Mouse (Mus musculus): ENCODE data around the gene Fam169b.

The Fam169b gene

DNA sequence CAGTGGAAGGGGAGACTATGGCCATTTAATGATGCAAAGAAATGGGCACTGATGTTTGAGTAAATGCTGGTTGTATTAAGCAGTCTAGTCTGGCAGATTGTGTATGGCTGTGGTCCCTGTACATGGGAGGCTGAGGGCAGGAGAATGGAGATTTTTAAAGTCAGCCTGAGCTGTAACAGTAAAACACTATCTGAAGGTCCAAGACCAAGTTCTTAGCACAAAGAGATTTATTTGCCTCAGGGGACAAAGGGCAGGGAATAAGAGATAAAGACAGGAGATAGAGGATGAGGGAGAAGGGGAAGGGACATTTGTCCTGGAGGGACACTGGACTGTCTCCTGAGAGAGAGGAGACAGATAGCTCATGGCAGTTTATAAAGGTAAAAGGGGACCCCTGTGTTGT lies at the start of gene Fam169b:
TSS of gene Fam169b (plus strand) at position 325 of the 400 bp plus-strand sequence.
- DNase-seq (ENCODE audit: low spot score in 2 of 2) = no peak

DNA sequence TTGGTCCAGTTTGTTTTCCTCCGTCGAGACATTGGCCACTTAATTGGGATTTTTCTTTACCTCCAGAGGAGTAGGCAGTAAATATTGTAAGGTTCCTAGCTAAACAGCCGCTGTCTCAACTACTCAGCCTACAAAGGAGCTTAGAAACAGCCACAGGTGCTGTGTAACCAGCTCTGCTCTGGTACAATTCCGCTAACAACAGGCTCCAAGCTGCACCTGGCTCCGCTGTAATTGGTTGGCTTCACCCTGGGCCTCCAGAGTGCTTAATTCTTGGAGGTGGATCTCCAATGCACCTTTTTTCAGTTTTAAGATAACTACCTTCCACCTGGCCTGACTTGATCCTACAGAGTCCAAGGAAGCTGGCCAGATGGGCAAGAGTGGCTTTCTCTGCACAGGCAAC lies 49.6 kb upstream of the Fam169b start:
- DNase-seq (ENCODE audit: low spot score in 2 of 2) = no peak

DNA sequence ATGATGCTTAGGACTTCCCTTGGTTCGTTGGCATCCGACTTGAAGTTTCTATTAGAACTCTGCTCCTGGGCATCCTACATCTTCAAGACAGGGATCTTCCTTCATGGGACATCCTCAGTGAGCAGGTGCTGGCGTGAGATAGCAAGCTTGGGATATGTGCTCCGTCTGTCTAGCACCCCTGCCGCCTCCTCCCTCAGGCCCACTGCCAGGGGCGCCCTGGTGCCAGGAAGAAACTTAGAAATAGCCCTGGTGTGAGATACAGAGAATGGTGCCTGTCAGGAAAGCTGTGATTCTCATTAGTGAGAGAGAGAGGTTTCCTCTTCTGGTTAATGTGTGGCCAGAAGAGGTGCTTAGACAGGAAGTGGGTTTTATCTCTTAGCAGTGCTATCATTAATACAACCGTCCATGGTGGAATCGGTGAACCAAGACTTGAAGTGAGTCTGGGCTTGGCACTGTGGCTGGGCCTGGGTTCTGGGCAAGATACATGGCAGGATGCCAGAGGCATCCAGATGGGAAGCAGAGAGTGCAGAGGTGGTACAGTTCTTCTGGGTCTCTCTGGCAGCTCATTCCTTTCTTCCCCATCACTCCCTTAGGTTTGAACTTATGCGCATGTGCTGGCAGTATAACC lies 48.1 kb upstream of the Fam169b start:
- peak in 1 of 2 experiments; percentile 38 for DNase-seq (ENCODE audit: low spot score in 2 of 2)

DNA sequence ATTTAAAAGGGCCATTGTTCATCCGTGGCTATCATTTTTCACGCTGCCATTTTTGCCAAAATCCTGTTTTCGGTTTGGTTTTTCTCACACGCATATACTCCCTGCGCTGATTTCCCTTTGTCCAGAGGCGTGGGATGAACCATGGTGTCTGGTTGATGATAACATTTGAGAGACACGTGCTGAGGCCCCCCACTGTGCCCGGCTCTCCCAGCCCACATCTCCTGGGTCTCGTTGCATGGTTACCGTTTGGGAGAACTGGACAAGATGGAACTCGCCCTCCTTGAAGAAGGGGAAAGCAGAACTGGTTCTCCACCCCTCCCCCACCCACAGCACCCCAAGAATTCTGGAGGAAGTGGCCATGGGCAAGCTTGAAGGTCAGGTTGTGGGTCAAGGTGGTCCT lies 46.6 kb upstream of the Fam169b start:
- no peak for DNase-seq (ENCODE audit: low spot score in 2 of 2)

DNA sequence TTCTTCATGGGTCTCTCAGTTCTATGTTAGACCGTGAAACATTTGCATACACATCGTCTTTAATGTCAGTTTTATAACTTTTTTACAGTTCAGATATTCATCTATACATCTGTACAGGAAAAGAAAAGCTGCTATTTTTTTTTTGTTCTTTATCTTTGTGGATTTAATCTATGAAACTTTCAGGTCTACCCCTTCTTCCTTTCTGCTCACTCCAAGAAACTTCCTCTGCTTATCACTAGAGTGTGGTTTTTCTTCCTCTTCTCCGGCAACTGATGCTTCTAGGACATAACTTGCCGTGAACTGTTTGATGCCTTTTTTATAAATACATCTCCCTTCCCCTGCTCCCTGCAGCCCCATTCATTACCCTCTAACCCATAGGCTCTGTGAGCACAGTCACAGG lies 46.0 kb upstream of the Fam169b start:
- DNase-seq (ENCODE audit: low spot score in 2 of 2) = no peak

DNA sequence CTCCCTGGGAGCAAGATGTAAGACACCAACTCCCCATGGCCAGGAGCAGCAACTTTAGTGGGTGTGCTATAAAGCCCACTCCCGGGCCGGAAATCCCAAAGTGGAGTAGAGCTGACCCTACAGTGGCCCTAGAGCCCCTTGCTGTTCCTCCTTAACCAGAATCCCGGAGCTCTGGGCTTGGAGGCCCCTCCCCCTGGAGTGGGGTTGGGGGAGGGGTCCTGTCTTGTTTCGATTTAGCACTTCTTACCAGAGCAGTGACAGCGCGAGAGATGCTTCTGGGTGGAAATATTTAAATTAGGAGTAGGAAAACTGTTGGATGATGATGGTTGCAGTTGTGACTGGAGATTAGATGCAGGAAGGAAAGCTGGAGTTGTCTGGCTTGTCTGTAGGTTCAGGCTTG lies 45.1 kb upstream of the Fam169b start:
- DNase-seq (ENCODE audit: low spot score in 2 of 2) = no peak

DNA sequence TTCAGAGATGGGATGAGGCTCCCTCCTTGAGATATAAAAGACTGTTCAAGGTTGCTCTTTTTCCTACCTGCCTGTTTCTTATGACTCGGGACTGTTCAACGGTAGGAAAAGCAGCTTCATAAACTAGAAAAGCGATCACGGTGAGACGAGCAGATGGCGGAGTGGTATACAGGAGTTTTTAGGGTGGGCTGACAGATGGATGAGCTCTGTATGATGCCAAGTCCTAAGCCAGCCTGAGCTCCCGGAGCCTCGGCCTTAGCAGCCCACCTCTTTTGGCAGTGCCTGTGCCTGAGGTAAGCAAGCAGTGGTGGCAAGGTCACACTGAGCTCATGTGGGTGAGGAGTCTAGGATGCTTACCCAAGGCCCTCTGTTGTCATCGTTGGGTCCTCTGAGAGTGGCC lies 42.8 kb upstream of the Fam169b start:
- DNase-seq (ENCODE audit: low spot score in 2 of 2) = no peak

DNA sequence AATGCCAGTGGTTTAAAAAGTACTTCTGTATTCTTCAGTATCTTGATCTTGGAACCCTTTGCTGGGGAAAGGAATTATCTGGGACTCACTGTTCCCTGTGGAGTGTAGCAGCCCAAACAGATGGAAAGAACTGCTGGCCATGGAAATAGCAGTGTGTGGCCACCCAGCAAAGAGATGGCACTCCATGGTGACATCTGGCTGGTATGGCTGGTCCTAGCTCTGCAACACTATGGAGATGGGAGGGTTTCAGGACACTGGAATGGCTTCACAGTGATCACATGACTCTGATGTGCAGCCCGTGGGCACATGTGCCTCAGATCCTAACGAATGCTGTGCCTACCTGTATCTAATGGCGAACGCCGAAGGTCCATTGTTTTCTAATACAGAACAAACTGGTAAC lies 41.1 kb upstream of the Fam169b start:
- no peak for DNase-seq (ENCODE audit: low spot score in 2 of 2)

DNA sequence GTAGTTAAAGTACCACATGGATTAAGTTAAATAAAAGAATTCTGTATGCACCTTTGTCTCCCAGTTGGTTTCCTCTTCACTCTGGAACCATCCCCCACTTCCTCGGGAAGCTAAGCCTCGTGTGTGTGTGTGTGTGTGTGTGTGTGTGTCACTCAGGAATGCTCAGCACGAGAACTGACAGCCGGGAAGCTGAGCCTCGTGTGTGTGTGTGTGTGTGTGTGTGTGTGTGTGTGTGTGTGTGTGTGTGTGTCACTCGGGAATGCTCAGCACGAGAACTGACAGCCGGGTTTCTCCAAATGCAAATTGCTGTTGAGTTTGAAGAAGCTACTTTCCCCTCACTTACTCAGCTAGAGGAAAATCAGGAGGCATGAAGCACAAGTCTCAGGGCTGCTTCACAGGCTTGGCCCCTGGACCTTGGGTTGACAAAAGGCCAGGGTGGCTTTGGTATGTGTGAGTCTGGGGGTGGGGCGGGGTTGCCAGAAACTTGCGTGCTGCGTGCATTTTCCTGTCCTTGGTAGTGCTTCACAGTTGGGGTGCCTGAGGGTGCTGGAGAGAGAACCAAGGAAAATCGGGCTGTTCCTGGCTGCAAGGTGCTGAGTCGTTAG lies 39.9 kb upstream of the Fam169b start:
- no peak for DNase-seq (ENCODE audit: low spot score in 2 of 2)

DNA sequence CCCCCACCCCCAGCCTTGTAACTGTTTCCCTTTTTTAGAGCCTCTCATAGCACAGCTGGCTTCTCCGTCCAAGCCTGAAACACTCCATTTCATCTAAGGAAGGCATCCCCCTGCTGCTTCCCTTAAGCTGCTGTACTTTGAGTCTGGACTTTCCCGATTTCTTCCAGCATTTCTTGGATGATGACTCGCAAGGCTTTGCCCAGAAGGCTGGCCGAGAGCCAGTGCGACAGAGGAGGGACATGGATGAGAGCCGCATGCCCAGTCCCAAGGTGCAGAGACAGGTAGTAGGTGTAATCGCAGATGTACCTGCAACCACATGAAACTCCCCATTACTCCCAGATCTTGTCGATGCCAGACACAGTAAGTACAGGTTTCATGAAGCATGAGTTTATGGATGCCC lies 36.8 kb upstream of the Fam169b start:
- DNase-seq (ENCODE audit: low spot score in 2 of 2) = no peak

DNA sequence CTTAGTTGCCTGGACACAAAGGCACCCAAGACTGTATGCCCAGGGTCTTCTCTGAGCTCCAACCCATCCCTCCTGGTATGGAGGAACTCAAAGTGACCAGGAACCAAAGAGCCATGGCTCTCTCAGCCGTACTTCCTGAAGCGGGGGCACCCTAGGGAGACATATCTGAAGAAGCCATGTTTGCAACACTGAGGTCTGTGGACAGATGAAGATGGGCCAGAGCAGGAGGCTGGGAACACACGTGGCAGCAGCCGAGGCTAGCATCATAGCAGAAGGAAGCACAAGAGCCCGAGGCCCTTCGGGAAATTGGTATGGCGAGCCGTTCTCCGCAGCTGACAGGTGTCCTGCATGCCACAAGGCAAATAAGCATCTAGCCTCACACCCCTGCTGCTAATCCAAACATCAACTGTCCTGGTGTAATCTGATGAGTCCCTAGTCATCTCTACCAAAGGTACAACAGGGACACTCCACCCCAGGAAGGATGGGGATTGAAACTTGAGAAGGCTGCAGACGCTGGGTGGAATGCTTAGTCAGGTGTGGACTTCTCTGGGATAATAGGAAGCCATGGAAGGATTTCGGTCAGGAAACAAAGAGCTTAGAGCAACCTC lies 34.3 kb upstream of the Fam169b start:
- DNase-seq (ENCODE audit: low spot score in 2 of 2) = no peak

DNA sequence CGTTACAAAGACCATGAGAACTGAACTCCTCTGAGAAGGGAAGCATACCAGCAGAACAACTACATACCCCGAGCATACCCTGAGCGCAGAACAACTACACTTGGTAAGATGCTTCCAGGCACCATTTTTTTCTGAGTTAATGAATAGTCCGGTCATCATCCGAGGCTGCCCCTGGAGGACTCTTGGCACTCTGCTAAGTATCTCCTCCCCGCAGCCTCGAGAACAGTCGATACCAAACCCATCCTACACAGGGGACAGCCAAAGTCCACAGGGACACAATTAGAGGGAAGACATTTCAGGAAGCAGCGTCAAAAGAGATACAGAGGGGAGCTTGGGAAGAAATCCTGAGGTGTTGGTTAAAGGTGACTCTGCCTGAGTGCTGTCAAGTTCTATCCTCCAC lies 32.4 kb upstream of the Fam169b start:
- no peak for DNase-seq (ENCODE audit: low spot score in 2 of 2)

DNA sequence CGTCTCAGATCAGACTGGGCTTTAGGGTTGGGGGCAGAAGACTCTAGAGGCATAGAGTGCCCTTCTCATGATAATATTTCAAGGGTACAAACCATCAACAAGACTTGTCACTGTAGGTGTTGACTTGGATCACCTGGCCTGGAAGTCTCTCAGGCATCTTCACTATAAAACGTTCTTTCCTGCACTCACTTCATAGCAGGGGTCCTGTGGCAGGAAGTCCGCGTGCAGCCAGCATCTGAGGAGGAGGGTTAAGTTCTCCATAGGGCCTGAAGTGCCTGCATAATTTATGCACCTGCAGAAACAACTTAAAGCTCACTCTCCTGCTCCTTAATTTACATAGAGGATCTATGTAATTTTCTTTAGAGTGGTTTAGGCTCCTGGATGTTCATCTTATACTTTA lies 28.0 kb upstream of the Fam169b start:
- no peak for DNase-seq (ENCODE audit: low spot score in 2 of 2)

DNA sequence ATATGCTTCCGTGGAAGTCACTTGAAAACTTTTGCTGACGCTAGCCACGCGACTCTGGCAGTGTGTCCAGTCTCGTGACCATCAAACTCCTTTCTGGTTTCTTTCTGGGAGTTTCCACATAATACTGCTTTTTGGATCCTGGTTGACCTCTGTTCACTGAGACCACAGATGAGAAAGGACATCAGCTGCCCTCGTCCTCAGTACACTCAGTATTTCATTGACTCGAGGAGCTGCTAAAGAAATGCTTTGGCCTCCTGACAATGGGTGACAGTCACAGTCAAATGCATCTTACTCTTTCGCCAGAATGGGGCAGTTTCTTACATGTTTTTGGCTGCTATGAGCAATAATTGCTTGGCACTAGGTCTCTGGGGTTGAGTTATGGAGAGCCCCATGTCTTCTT lies 27.4 kb upstream of the Fam169b start:
- DNase-seq (ENCODE audit: low spot score in 2 of 2) = no peak

DNA sequence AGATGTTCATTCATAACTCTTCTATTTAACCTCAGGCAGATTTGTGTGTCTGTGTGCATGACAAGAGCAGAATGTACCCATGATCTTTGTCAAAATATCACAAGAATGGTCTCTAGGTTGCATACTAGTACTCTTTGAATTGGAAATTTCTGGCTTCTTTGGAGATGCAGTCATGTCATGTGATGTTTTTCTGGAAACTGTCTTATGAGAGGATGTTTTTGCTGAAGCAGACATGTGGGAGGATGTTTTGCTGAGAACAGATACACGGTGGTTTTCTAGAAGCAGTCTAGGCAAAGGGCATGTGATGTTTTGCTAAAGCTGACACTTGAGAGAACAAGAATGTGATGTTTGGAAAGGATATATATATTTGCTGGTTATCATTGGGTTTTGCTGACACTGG lies 23.2 kb upstream of the Fam169b start:
- DNase-seq (ENCODE audit: low spot score in 2 of 2) = no peak

DNA sequence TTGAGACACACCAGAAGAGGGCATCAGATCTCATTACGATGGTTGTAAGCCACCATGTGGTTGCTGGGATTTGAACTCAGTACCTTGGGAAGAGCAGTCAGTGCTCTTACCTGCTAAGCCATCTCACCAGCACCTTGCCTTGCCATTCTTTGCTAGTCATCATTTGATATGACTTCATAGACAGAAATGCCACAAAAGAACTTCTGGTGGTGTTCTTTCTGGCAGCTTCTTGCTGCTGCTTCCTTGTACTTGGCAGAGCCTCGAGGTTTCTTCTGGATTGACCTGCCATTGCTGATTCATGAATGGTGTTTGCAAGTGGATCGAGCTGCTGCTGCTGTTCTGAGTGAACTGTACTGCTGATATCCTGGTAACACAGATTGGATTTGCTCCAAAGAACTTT lies 22.7 kb upstream of the Fam169b start:
- no peak for DNase-seq (ENCODE audit: low spot score in 2 of 2)

DNA sequence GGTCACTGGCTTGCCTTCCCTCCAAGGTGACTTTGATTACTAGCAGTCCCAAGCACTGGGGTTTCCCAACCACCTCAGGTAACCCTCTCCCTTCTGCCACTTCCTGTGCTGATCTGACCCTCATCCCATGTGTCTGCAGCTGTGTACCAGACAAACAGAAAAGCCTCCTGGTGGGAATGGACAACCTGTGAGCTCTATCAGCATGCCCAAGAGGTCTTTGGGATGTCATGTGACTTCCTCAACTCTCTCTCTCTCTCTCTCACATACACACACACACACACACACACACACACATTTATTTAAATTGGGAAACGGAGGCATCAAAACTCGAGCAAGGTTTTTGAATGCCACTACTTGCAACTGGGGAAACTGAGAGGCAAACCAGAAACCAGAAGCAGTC lies 15.9 kb upstream of the Fam169b start:
- no peak for DNase-seq (ENCODE audit: low spot score in 2 of 2)

DNA sequence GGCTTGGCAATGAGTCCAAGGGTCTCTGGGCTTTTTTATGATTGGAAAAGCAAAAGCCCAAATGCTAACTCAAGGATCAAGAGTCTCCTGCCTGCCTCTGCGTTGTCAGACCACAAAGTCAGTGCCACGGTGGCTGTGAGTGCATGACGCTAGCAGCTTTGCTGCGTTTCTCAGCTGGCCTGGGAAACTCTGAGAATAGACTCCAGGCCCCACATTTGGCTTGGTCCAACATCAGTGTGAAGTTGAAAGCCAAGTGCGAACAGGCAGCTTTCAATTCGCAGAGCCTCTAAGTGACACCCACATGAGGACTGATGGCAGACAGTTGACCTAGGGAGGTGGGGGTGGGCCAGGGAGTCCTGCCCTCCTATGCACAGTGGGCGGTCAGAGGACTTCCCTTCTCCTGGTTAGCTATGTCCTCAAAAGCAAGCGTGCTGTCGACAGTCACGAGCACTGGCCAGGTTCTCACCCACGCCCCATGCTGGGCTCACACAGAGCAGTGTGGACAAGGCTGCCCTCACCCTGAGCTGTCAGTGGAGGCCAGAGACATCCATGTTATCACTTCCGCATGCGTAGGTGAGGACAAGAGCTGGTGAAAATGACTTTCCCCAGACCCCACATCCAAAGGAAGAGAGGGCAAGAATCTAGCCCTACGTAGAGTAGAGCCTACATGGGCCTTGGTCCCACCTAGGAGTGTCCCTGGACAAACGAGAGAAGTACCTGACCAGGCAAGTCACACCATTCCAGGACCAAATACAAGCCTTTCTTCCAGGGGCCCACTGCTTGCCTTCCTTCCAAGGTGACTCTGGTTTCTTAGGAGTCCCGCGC lies 15.1 kb upstream of the Fam169b start:
- no peak for DNase-seq (ENCODE audit: low spot score in 2 of 2)

DNA sequence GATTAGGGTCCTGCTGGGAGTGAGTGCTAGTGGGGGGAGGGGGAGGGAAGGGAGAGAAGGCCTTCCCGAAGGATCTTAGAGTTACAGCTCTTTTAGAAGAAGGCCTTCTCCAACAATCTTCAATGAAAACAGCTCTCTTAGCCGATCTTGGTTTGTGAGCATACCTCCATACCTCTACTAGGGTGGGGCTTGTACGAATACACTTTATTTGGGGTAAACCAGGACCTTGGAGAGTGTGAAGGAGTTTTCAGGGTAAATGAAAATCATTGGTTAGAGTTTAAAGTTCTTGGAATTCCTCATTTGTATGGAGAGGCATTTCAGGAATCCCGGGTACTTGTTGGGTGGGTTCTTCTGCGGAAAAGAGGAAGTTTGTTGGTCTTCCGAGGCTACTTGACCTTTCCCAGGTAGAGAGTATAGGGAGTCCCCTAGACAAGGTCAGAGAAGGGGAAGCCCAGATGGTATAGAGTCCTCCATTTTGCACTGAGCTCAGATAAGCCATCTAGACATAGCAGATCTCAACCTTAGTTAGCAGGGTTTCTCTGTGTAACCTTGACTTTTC lies 14.0 kb upstream of the Fam169b start:
- no peak for DNase-seq (ENCODE audit: low spot score in 2 of 2)

DNA sequence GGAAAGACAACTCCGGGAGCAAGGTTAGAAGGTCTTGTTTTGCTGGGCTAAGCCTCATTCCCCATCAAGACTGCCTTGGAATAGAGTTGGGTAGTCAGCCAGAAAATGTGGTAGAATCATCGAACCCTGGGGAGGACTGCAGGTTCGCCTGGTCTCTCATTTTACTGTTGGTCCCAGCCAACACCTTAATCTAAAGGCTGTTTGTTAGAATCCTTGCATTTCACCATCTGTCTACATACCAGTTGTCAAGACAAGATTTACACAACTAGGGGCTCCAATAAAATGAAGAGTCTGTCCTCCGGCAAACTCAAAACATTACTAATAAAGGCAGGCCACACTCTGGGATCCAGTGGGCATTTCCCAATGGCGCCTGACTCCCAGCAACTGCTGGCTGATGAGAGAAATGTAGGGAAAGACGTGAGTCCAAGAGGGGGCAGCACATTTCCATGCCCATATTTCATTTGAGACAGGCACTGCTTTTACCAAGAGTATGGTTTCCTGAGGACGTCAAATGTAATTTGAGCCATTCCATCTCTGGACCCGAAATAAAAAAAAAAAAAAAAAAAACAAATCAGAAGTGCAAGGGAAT lies 10.9 kb upstream of the Fam169b start:
- no peak for DNase-seq (ENCODE audit: low spot score in 2 of 2)

DNA sequence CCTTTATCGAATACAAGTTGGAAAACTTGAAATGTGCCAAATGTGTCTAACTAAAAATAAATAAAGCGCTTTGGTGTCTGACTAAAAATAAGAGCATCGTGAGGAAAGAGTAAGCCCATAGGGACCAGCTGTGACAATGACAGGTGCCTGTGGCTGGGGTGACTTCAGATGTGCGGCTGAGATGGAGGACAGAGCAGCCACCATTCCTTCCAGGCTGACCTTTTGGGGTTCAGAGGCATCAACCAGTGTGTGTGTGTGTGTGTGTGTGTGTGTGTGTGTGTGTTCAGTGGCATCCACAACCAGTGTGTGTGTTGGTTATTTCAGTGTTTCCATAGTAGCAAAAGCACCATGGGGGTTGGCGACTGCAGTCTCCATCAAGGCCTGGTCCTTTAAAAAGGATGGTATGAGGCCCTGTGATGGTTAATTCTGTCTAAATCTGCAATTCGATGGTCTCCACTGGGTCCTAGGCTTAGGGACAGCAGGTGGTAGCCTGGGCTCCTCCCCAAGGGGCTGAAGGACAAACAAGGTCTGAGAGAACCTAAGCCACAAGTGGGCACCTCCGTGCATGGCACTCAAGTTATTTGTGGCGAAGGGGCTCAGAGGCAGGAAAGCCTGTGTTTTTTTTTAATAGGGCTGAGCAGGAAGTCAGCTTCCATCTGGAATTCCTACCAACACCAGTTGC lies 10.2 kb upstream of the Fam169b start:
- peak in 1 of 2 experiments; percentile 14 for DNase-seq (ENCODE audit: low spot score in 2 of 2)
